Mouse (Mus musculus): ENCODE measurements at regions not wholly inside any gene's neighbourhood (a gene's known extent, or its start where the extent isn't known, plus 50 kb on each side); places are given as distances from the start of the nearest gene placed in this dataset.

DNA sequence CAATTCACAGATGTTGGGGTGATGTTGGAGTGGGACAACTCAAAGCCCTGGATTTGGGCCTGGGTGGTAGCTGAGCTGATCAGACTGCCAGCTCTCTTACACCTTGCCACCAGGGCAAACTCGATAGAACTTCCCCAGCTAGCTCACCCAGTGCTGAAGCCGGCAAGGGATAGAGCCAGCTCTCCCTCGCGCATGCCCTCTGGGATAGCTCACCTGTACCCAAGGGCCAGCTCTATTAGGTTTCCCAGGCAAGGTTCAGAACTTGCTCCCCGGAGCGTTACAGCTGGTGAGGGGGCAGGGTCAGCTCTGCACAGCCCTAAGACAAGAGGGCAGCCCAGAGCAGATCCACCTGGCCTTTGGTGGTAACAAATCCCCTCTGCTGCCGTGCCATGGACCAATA, 54.1 kb upstream of the 1700012A03Rik start:
- DNase-seq, result no peak

DNA sequence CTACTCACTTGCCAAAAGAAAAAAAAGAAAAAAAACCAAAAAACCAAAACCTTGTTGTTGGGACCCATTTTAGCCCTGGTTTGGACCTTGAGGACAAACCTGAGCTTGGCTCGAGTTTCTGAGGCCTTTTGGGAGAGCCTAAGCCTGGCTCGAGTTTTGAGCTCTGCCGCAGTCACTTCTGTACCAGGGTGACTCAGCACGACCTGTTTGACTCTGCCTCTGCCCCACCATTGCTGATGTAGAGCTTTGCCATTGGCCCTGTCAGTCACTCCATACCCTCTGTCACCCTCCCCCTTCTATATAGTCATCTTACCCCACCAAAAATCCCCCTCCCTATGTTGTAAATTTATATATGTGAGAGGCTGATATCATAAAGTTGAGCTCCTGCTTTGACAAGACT, 54.8 kb upstream of the 1700012A03Rik start:
- DNase-seq, result no peak

DNA sequence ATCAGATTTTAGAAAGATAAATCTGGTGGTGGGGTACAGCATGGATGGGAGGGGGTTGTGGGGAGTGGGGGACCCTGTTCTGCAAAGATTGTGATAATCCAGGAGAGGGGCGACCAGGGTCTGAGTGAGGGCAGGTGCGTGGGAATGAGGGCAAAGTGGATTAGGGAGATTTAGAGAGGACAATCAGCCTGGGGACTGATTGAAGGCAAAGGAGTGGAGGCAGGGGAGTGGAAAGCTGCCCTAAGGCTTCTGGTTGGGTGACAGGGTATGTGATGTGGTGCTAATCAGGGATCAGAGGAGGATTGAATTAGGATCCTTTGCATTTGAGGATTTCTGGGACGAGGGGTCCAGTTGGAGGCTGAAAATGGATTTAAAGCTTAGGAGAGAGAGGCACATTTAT, 64.3 kb upstream of the 1700012A03Rik start:
- DNase-seq, result no peak

DNA sequence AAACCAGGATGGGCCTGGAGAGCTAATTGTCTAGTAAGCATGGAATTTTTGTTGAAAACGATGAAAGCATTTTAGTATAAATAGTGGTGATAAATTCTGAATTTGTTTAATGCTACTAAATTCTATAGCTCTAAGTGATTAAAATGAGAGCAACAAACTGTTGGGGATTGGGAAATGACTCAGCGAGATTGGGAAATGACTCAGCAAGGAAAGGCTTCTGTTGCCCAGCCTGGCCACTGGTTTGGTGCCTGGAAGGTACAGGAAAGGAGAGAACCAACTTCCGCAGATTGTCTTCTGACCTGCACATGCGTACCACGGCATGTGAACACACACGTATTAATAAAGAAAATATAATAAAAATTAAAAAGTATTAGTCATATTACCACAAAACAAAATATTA, 73.3 kb upstream of the 1700012A03Rik start:
- DNase-seq, result no peak

DNA sequence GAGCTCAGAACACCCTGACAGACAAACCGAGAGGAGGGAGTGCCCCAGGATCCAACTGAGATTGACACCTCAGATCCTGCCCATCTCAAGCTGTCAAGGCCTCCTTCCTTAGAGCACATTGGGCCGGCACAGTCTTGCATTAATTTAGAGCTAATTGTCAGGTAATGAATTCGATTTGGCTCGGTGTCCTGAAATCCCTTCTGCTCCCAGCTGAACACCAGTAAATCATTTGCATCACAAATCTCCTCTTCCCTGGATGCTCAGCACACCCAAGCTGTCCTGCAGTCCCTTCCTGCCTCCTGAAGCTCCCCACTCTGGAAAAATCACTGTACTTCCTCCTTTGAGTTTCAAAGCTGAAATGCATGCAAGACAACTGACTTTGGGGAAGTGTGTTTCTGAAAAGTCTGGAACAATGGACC, 102.0 kb upstream of the 1700012A03Rik start:
- DNase-seq, result no peak

DNA sequence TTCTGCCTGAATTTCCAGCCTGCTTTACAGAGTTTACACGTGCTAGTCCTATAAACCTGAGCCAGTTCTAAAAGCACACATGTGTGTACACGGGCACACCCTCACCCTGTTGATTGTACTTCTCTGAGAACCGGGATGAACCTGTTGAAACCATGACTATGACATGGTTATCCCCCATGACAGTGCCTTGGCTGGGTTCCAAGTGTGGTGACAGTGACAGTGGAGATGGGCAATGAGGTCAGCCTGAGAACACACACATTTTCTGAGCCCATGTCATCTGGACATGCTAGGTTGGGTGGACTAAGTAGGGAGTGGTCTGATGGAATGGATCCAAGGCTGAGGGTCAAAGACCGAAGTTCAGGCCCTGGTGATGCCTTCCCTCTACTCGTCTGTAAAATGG, 103.5 kb upstream of the 1700012A03Rik start:
- no peak for DNase-seq

DNA sequence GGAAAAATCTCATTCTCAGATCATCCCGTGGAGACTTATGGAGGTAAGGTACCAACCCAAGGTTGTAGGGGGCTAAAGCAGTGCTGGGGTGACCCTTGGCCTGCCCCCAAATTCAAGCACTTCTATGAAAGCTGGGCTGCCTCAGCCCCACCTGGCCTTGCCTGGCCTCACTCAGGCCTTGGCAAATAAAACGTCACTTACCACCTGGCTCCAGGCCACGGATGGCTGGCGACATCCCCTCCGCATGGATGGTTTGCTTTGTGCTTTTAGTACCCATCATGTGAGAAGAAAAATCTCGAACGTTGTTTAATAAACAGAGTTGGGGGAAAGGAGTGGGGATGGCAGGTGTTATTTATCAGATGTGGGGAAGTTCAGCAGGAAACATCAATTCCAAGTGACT, 104.7 kb upstream of the 1700012A03Rik start:
- DNase-seq, result no peak

DNA sequence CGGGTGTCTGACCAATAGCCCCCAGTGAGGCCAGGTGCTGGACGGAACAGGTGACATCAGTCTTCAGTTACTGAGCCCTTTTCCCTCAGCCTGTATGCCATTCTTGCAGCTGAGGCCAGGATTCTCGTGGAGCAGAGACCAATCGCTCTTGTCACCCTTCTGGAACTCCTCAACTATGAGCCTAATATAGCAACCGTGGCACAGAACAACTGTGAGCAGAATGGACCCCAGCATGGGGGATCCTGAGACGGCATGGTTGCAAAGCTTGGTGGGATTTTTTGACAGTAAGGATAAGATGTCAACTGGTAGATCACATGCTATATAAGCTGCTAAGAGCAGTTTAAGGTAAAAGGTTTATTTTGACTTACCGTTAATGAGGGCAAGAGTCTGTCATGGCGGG, 105.5 kb upstream of the 1700012A03Rik start:
- no peak for DNase-seq

DNA sequence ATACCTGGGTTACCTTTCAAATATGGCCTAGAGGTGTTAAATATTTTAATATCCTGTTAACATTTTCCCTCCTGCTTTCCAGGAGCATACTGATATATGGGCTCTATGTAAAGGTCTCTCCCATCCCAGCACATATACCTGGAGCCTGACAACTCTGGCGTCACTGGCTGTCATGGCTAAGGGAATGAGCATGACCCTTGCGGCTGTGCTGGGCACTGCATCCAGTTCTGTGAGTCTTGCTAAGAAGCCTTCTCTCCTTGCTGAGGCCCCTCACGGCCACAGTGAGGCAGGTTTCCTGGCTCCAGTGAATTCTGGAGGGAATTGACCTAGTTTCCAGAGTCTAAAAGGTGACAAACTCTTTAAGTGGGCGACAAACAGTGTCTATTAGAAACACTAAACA, 107.3 kb upstream of the 1700012A03Rik start:
- no peak for DNase-seq

DNA sequence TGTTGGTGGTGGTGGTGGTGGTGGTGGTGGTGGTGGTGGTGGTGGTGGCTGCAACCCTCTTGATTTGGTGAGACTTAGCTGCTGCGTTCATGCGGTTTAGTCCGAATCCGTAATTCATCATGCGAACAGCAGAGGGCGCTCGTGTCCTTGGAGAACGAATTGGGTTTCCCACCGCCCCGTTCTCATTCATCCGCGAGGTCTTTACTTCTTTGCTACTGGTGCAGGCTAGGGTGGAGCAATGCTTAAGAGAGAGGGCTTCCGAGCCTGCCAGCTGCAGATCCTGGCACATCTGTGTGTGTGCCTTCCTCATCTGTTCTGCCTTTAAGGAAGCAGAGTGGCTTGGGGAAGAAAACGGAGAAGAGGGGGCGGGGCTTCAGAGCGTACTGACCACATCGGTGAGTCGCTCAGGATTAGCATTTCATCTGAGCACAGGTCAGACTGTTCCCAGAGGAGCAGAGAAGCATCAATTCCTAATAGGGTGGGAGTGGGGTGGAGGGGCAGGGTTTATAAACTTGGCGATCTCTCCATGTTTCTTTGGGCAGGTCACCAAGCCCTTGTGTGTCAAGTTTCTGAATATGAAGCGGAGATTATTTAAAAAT, 111.7 kb upstream of the 1700012A03Rik start:
- DNase-seq, result peak; percentile 75

DNA sequence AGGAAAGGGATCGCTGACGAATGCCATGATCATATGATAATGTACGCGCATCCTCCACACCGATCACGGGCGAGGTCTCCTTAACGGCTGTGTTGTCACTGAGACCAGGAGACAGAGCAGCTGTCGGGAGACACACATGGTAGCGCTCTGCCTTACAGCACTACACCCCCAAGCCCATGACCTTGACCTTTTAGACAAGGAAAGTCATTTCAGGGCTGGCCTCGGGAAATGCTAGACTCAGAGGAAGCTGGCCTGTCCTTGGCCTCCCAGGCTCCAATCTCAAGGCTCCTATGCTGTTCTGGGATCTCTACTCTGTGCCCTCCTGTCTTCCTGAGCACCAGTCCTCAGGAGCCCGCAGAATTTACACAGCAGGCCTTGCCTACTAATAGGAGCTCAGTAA, 112.9 kb upstream of the 1700012A03Rik start:
- DNase-seq, result no peak

DNA sequence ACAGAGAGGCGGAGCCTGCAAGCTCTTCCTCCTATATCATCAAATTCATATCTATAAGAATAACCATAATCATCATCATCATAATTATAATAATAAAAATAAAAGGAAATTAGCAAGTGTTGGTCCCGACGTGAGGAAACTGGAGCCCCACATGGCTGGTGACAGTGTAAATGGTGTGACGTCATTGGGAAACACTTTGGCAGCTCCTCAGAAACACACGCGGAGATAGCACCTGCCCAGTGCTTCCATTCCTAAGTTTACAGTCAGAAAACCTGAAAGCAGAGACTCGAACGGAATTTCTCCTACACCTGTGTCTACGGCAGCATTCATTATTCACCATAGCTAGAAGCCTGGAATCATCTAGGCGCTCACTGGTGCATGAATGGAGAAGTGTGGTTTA, 115.2 kb upstream of the 1700012A03Rik start:
- DNase-seq, result no peak

DNA sequence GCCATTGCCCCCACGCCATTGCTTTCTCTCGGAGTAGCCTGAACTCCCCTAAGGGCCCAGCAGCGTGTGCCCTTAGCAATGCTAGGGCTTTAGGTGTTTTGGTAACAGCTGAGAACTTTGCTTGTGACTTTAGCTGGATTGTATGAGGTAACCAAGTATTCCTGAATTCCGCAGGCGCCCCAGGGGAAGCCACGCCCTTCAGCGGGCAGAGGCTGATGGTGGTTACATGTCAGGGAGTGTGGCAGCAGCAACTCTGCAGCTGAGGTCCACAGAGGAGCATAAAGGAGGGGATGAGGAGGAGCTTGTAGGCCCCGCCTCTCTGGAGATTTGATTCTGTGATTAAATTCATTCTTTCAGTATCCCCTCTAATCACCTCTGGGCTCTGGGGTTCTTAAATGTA, 116.1 kb upstream of the 1700012A03Rik start:
- DNase-seq, result no peak

DNA sequence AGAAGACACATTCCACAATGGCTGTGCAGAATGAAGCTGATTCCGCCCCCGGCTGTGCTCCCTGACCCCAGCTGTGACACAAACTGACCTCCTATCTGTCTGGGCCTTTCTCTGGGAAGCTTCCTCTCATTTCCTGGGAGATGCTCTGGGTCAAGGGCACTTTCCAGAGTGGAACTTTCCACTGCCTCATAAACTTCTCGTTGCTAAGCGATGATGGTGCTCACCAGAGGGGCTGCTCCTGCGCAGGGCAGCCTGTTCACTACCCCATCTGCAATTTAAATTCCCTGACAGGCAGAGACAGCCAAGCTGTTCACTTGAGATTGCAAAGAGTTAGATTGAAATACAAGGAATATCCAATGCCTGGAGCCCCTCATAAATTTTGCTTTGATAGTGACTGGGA, 116.7 kb upstream of the 1700012A03Rik start:
- no peak for DNase-seq

DNA sequence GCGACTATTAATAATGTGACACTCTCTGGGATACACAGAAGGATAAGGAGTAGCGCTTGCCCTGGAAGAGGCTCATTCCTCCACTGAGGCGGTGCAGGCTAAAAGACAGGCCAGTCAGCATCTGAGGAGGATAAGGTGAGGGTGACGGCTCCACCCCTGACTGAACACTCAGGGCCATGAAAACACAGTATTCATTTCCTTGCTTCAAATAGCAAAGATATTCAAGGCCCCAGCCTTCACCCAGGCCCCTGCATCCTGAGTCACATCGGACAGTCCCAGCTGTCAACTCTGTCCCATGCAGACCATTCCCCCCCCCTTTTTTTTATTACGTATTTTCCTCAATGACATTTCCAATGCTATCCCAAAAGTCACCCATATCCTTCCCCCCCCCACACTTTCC, 118.9 kb upstream of the 1700012A03Rik start:
- no peak for DNase-seq

DNA sequence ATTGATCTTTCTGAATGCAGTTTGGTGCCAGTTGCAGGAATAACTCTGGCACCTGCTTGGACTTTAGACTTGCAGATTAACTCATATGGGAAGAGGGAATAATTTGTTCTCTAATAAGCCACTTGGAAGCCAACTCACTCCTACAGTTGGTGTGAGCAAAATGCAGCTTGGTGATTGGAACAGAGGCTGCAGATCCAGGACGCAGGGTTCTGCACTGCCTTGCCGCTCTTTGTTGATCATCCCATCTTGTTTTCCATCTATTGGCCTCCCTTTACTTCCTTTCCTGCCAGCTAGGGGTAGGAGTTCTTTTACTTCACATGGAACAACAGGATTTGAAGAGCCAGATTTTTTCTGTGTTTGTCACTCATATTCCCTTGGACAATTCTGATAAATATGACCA, 120.9 kb upstream of the 1700012A03Rik start:
- DNase-seq, result no peak

DNA sequence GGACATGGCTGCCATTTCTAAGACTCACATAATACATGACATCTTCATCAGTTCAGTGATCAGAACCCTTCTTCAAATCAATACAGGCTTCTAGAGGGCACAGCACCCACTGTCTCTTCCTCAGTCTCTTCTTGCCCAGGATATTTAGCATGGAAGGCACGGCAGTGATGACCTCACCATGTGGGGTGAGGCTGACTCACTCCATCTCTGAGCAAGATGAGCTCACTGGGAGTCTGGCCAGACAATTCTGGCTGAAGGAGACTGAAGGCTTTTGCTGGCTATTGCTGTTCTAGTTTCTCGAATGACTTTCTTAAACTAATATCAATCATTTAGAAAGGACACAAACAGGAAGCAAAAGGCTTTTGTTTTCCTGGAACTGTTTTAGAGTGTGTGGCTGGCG, 122.9 kb upstream of the 1700012A03Rik start:
- no peak for DNase-seq

DNA sequence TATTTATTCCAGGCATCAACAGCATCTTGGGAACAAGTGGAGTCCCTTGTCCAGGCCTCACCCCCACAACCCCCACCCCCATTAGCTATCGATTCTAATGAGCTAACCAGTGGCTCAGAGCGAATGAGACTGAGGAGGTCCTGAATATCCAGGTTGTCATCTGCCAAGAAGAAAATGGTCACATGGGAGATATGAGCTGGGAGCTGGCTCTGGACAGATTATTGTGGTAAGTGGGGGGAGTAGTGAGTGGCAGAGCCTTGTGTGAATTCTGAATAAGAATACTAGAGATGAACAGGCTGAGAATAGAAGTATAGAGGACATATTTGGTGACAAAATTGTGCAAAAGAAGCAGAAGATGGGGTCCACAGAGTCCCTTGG, 125.4 kb upstream of the 1700012A03Rik start:
- DNase-seq, result no peak

DNA sequence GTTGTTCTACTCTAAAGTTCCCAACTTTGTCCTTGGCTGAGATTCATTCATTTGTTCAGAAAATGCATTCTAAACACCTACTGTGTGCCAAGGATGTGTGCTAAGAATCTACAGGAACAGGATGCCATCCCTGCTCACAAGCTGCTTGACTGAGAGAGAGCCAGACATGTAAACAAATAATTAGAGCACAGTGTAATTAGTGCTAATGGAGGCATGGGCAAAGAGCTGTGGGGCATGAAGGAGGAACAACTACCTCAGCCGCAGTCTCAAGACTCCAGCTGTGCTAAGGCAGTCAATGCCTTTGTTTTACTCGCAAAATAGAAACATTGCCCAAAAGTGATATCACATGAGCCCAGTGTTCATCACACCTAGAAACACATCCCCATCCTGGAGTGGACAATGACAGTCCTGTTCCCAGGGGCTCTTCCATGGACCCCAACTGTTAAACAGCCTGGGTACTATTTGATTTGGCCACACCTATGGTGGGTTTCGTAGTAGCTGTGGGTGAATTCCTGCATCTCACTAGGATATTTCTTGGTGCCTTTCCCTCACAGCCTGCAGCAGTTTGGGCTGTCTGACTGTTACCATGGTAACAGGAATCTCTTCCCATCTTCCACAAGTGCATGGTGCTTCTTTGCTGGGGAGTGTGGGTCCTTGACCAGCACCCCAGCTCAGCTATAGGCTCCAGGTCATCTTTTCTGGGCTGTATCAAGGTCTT, 125.9 kb upstream of the 1700012A03Rik start:
- DNase-seq, result no peak

DNA sequence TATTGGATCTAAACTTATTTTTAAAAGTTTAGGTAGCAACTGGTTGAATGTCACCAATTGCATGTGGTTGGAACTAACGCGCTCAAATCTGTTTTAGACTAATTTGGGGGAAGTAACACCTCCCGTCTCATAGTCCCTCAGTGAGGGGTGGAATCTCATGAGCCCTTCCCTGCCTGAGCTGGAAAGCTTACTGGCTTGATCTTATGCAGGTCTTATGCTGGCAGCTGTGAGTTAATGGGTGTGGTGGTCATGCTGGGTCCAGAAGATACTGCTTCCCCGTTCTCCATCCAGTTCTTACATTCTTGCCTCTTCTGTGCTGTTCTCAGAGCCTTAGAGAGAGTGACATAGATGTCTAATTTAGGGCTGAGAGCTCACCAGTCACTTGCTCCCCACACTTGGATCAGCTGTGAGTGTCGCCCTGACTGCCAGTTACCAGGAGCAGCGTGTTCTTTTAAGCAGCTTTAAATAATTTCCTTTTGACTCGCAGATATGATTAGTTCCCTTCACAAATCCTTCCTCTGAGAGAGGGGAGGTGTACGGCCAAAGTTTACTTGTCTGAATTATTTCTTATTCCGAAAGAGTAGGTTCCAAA, 128.4 kb upstream of the 1700012A03Rik start:
- no peak for DNase-seq

DNA sequence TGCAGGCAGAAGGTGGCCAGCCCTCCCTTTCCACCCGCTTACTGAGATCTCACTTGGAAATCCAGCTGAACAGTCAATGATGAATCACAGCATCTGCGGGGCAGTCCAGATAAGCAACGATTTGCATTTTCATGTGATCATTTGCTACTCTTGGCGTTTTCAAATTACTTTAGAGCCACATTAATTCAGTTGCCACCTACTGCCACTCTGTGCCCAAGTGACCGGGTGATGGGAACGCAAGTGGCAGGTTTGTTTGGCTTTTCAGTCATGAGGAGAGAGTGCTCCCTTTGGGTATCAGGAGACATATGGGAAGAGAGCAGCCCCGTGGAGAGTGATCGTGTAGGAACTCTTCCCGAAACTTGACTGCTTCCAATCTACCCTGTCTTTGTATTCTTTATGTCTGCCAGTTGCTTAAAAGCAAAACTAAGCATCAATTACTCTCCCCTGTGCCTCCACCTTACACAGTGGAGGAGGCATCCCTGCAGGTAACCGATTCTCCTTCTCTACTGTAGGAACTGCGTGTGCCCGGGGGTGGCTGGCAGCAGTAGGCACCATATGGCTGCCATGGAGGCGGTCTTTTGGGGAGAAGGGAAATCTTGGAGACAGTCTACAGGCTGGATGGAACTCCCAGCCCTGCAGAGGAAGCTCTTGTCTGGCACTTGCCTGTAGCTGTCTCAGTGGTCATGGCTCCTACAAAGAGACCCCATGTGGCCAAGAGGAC, 132.5 kb upstream of the 1700012A03Rik start:
- DNase-seq, result no peak

DNA sequence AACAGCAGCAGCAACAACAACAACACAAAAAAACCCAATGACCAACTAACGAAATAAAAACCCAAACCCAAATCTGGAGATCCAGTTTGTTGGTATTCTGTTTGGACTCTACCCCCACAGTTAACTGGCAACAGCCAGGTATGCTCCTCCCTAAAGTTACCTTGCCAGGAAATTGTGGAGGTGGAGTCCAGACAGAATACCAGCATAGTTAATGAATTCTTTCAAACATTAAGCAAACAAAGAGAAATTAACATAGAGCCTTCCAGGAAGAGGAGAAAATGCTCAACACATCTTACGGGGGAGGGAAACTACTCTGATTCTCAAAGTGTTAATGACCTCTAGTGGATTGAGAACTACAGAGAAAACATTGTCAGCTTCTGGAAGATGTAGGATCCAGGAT, 148.3 kb upstream of the 1700012A03Rik start:
- DNase-seq, result no peak

DNA sequence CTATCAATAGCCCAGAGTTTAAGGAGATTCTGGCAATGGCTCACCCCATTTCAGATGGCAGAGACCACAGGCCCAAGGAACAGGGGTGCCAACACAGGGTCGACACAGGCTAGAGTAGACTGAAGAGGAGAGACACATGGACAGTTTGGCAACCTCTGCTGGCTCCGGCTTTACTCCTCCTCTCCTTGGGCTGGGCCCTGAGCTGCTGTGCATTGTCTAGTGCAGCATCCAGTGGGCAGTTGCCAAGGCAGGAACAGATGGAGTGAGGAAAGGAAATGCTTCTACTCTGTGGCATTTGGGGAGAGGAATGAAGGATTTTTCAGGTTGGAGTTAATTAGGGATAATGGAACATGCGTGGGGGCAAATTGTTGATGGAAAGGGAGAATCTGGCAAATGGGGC, 151.0 kb upstream of the 1700012A03Rik start:
- DNase-seq, result no peak

DNA sequence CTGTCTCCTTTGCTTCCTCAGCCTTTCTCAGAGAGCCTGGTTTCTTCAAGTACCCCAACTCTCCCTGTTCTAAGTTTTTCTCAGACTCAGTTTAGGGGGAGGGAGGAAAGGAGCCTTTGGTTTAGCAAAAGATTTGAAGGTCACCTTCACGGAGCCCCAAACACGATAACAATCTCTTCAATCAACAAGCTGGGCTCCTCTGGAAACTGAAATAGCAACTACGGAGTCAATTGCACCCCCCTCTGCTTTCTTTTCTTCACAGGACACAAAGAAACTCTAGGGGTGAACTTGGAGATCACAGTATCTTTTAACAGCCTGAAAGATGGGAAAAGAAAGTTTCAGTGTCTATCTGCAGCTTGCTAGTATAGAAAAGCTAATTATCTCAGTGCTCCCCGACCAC, 151.4 kb upstream of the 1700012A03Rik start:
- DNase-seq, result no peak
